Mouse (Mus musculus): ENCODE data around the gene Fyco1. TPM values are rescaled to one million over a fixed set of nuclear protein-coding genes. Genes with fewer than 3 reads are reported as not detected.

Gene Fyco1
- polyA plus RNA-seq (2012) = 3.6 and 3.7 TPM in 2 replicates

DNA sequence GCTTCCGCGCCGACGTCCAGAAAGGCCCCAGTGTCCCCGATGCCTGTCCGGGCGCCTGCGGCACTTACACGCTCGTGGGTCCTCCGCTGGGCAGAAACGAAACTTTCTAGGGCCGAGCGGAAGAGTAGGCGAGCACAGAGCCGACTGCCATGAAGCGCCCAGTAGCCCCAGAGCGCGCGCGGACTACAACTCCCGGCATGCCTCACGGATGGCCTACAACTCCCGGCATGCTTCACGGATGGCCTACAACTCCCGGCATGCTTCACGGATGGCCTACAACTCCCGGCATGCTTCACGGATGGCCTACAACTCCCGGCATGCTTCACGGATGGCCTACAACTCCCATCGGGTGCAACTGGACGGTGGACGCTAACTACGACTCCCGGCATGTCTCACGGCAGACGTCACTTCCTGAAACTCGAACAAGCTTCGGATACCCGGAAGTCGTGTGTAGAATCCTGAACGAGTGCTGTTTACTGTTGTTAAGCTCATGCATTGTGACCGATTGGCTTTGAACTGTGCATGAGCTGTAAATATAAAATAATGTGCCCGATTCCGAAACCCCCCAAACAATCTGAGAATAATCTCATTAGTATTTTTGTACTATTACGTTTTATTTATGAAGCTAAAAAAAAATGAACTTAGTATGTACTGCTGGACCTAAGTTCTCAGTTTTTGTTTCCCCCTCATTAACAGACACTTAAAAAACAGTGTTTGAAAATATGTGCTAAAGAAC, at the start of gene Fyco1:
TSS of gene Fyco1 (minus strand) at position 187 of the 736 bp plus-strand sequence.
- TF ChIP-seq GATA1 (IDR thresholded peaks at IDR 0.05; ENCODE audit: low read length) = no peak

DNA sequence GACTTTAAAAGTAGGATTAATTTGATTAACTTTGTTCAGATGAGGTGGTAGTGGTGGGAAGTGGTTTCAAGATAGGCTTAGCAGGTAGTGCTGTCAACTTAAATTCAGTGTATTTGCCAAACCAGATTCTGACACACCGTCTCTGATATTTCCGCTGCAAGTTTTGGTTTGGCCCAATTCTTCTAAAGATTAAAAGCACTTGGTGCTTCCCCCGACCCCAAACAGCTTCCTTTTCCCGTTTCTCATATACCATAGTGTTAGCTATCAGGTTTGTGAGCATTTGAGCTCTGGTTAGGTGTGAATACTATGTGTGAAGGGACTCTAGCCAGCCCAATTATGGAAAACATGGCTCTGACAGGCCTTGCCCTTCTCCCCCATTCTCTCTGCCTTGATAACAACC, 20.4 kb upstream of the Fyco1 start:
- TF ChIP-seq GATA1 (IDR thresholded peaks at IDR 0.05; ENCODE audit: low read length) = no peak

DNA sequence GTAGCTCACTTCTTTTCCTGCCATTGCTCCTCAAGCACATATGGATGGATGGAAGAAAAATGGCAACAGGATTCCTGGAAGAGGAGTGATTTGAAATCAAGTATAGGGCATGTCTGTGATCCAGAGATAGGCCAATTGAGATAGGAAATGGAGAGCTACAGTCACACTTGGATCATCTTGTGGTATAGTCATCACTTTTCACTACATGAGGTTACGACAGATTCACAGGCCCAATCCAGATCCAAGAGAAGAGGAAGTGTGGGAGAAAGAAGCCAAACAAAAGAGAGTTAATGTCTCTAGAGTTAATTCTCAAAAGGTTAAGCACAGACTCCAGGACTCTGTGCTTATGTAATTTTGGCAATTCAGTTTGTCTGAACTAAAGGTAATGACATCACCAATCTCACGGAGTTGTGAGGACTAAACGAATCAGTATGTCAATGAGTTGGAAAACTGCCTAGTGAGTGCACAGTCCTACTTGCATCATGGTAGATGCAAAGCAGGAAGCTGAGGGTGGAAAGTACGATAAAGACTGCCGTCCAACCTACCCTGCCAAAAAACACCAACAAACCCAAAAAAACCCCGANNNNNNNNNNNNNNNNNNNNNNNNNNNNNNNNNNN, 17.6 kb upstream of the Fyco1 start:
- no peak for TF ChIP-seq GATA1 (IDR thresholded peaks at IDR 0.05; ENCODE audit: low read length)

DNA sequence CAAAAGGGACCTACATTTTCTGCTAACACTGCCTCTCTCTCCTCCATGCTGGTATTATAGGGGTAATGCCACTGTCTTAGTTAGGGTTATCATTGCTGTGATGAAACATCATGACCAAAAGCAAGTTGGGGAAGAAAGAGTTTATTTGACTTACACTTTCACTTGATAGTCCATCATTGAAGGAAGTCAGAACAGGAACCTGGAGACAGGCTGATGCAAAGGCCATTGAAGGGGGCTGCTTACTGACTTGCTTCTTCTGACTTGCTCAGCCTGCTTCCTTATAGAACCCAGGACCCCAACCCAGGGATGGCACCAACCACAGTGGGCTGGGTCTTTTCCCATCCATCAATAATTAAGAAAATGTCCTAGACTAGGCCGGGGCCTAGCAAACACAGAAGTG, 11.9 kb upstream of the Fyco1 start:
- no peak for TF ChIP-seq GATA1 (IDR thresholded peaks at IDR 0.05; ENCODE audit: low read length)

DNA sequence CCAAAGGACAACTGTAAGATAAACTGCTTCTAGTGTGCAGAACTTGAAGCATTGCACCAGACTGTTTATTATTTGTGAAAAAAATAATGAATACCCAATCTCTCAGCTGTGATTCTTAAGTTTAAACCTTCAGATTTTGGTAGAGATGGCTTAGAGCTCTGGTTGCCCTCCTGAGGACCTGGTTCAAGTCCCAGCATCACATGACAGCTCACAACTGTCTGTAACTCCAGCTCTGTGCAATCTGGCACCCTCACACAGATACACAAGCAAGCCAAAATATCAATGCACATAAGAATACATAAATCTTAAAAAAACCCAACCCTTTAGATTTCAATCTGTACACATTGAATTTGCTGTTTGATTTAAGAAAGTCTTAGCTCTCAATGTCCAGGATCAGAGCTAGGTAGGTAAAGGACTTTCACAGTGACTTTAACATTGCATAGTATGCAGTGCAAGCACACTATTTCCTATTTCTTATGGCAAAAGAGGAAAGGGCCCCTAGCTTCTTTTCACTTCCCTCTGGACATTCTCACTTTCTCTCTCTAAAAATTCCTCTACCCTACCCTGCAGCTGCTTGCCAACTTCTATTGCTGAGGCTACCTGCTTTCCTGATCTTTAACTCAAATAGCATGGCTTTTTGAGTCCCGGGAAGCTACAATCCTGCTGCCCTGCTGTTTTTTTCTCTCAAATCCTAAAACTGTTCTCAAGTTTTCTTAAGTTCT, 11.4 kb upstream of the Fyco1 start:
- TF ChIP-seq GATA1 (IDR thresholded peaks at IDR 0.05; ENCODE audit: low read length) = no peak

DNA sequence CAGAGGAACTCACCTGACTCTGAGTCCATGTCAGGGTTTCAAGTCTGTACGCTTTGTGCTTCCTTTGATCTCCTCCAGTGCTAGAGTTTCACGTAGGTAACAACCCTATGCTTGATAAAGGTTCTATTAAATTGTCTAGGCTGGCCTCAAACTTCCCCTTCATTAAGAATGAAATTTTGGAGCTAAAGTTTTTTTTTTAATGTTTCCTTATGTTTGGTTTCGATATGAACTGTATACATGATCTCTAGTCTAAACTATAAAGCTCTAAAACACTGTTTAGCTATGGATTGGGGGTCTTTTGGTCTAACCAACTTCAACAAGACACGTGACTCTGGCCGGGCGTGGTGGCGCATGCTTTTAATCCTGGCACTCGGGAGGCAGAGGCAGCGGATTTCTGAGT, 10.2 kb upstream of the Fyco1 start, which contains the start of gene Xcr1:
TSS of gene Xcr1 (minus strand) at position 101 of the 400 bp plus-strand sequence.
- TF ChIP-seq GATA1 (IDR thresholded peaks at IDR 0.05; ENCODE audit: low read length) = no peak

DNA sequence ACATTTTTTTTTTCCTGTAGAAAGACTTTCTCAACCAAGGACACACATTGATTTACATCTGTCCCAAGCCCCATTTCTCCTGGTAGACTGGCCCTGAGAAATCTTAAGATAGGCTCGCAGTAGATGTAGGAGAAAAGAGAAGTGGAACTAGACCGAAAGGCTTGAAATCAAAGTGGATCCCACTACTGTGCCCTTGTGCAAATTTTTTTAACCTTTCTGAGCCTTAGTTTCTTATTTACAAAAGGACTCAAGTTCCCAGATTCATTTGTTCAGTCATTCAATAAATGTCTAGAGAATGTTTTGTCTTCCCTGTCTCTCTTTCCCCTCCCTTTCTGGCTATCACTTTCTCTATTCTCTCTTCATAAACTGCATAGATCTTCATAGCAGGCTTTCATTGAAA, 5.1 kb upstream of the Fyco1 start:
- TF ChIP-seq GATA1 (IDR thresholded peaks at IDR 0.05; ENCODE audit: low read length) = no peak

DNA sequence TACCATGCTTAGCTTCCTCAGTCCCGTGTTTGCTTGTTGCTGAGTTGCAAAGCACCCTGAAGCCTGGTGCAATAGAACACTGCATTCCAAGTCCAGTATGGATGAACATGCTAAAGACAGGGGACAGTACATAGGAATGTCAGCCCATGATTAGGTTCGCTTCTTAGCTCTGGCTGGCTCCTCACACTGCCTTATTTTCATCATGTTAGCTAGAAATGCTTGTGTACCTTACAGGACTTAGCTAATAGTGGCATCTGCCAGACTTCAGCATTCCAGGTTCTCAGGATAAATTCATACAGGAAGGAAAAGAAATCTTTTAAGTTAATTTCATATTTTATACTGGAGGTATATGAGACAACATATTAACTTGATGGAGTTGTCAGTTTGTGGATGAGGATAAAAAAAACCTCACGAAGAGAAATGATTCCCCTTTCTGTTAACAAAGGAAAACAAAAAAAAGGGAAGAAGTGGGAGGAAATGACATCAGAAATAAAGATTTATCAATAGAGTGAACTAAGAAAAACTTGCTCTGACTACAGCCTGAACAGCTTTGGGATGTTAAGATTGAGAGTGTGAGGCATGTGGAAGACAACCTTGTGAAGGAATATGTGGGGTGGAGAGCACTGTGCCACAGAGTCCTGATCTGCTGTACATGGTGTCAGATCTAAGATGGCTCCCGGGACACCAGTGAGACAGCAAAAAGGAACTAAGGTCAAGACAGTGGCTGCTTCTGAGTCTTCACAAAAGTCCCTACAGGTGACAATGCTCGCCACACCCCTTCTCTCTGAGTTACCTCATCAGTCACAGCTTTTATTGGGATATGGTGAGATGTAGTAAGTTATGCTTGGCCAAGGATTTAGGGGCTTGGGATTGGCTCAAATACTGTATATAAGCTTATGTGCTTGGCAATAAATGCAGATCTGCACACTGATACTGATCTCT, 1.0 kb upstream of the Fyco1 start:
- TF ChIP-seq GATA1 (IDR thresholded peaks at IDR 0.05; ENCODE audit: low read length) = no peak

DNA sequence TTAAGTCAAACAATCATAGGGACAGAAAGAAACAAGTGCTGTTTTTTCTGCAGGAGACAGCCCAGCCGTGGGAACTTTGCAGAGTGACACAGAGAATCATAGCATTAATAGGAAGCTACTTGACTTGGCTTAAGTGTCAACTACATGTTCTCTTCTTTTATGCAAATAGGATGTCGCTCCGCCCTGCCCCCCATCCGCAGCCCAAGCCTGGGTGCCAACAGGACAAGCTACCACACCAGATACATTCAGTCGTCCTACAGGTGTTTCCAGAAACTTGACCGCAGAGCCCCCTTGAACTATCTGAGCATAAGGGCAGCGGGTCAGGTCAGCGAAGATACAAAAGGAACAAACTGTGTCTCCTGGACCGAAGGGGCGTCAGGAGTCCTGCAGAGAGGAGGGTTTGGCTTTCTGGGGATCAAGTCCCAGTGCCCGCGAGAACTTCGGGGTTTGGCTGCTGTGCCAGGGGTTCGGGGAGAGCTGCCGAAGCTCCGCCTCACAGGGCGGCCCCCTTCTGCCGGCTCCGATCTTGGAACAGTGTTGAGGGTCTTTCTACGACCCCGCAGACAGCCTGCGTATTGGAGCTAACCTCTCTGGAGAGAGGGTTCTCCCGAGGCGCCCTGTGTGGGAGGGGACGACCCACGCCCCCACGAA, 512 bp downstream of the Fyco1 start:
- TF ChIP-seq GATA1 (IDR thresholded peaks at IDR 0.05; ENCODE audit: low read length) = no peak

DNA sequence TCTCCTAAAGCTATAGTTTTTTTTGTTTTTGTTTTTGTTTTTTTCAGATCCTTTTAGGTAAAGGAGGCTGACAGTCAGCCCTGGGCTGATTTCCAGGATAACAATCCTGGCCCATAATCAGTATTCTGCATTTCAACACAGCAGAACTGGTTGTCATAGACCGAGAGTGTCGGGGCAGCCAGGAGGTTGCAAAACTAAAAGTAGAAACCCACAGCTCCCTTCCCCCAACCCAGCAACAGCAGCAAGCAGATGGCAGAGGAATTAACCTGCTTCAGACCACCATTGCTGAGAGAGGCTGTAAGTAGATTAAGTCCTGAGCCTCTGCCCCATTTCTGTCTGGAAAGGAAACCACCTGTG, 1.0 kb downstream of the Fyco1 start:
- no peak for TF ChIP-seq GATA1 (IDR thresholded peaks at IDR 0.05; ENCODE audit: low read length)

DNA sequence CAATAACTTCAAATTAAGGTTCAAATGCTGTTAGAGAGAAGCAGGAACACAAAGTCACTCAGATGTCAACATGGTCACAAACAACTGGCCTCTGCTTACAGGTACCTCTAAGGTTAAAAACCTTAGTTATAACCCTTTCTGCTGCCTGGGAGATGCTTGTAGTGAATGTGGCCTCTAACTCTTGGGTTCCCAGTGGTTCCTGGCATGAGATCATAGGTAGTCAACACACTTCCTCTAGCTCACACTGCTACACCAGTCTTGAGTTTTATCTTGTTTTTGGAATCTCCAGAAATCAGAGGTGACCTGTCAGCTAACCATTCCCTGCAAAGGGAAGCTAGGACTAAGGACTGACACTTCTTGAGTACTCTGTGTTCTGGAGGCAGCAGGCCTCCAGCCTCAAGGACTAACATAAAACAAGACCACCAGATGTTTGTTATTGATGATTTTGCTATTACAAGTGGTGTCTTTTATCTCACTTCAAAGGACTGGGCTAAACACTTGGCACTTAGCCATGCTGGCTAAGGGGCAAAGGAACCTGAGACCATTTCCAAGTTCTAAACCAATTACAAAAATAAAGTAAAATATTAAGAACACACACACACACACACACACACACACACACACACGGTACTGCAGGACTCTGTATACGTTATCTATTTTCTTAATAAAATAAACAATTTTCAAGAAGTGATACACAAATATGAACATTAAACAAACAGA, 1.6 kb downstream of the Fyco1 start:
- no peak for TF ChIP-seq GATA1 (IDR thresholded peaks at IDR 0.05; ENCODE audit: low read length)

DNA sequence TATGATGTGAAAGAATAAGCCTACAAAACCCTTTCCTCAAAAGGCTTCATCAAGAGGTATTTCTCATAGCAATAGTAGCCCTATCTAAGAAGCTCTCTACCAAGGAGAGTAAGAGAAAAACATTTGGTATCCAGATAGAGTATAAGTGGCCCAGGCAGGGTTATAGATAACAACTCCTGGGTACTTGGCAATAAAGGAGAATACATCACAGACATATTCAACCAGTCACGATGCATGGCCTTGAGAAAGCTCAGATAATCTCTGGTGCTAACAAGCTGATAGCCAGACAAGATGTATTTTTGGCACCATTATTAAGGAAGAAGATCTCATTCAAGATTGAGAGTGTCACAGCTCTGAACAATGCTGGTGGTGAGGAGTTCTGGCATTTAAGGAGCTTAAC, 5.2 kb downstream of the Fyco1 start:
- TF ChIP-seq GATA1 (IDR thresholded peaks at IDR 0.05; ENCODE audit: low read length) = peak; percentile 81

DNA sequence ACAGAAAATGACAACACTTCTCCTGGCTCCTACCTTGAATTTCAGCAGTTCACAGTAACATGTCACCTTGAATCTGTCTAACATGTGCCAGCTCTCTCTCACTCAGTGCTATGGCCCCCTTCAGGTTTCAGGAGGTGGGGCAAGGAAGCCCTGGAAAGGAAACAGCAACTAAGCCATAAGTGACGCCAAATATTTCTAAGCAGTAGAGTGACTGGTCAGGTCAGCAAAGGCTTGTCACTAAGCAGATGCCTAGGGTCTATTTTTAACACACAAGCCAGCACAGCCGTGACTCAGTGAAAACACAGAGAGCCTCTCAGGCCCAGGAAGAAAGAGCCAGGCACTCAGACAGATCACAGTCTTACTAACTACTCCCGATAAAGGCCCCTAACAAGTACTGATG, 6.6 kb downstream of the Fyco1 start:
- TF ChIP-seq GATA1 (IDR thresholded peaks at IDR 0.05; ENCODE audit: low read length) = no peak

DNA sequence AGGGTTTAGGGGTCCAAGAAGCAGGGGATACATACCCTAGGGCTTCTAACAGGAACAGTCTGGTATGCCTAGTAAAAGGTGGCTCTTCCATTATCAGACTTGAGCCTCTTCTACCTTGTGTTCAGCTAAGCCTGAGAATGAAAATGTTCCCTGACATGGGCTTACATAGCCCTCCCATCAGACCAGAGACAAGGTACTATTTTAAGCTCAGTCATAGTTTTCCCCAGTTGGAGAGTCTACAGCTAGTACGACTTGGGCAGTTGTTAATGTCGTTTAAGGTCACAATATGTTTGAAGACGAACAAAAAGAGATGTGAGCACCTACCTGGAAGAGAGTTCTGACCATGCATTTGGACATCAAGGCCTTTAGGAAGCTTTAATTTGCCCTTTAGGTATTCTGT, 7.2 kb downstream of the Fyco1 start:
- no peak for TF ChIP-seq GATA1 (IDR thresholded peaks at IDR 0.05; ENCODE audit: low read length)

Measured in G1E-ER4 (cell line).